Mouse (Mus musculus) CH12.LX (cell line): ENCODE measurements around the gene D130052B06Rik. TPM values are rescaled to one million over a fixed set of nuclear protein-coding genes. Genes with fewer than 3 reads are reported as not detected.

ENCODE experiments used
- DNase-seq: peaks from one replicate; pipeline ENCODE4 v3.0.0-alpha.2; 2013; ENCODE audit errors: extremely low read depth
- H3K27ac ChIP-seq: 2 replicates; pipeline ENCODE4 v1.5.1; 2012; ENCODE audit warnings: low read depth, mild to moderate bottlenecking, control low read depth, moderate library complexity; ENCODE audit not compliant: insufficient read depth
- H3K27me3 ChIP-seq: replicated peaks from 2 replicates; pipeline ENCODE3; 2012; ENCODE audit warnings: inconsistent platforms
- H3K36me3 ChIP-seq, 2 experiments: replicated peaks in 1 of 2; 2 replicates each; pipeline versions ENCODE3 to v1.6.1; 2012; ENCODE audit warnings: inconsistent platforms in 1 of 2, low read length in 1 of 2, mild to moderate bottlenecking in 1 of 2, mixed read lengths in 1 of 2, moderate library complexity in 1 of 2; ENCODE audit not compliant: control insufficient read depth in 1 of 2, insufficient read depth in 1 of 2
- H3K4me1 ChIP-seq, 2 experiments: 2 replicates each; pipeline ENCODE4 v1.6.1; 2012; ENCODE audit warnings: inconsistent platforms in 1 of 2, moderate library complexity in 1 of 2; ENCODE audit not compliant: insufficient read depth in 2 of 2, control insufficient read depth in 1 of 2
- H3K4me2 ChIP-seq: 2 replicates; pipeline ENCODE4 v1.6.1; 2012; ENCODE audit warnings: low read depth, mild to moderate bottlenecking, control low read depth; ENCODE audit not compliant: poor library complexity, insufficient read depth, severe bottlenecking
- H3K4me3 ChIP-seq, 3 experiments: fragments of 150-350 bp in 1 of 3; sonication (generic) in 1 of 3; replicated peaks in 1 of 3; 2 replicates each; pipeline versions ENCODE3 to v1.5.1; 2011 to 2012; ENCODE audit warnings: low read depth in 2 of 3, low read length in 2 of 3, mild to moderate bottlenecking in 2 of 3, moderate library complexity in 2 of 3, control low read depth in 1 of 3, improper control_type of control experiment in 1 of 3, inconsistent platforms in 1 of 3, mixed read lengths in 1 of 3; ENCODE audit not compliant: poor library complexity in 1 of 3
- H3K79me2 ChIP-seq: replicated peaks from 2 replicates; pipeline ENCODE4 v1.6.1; 2012; ENCODE audit warnings: mild to moderate bottlenecking, moderate library complexity; ENCODE audit not compliant: control insufficient read depth, poor library complexity, insufficient read depth, severe bottlenecking; ENCODE audit errors: extremely low read depth
- H3K9ac ChIP-seq: 2 replicates; pipeline ENCODE4 v1.6.1; 2012; ENCODE audit warnings: low read depth, mild to moderate bottlenecking, control low read depth, moderate library complexity; ENCODE audit not compliant: insufficient read depth
- H3K9me3 ChIP-seq: replicated peaks from 2 replicates; pipeline ENCODE3; 2012; ENCODE audit warnings: low read length, inconsistent platforms, mixed read lengths
- BHLHE40 ChIP-seq: IDR thresholded peaks from 2 replicates; pipeline ENCODE4 v1.6.1; 2011; ENCODE audit warnings: mild to moderate bottlenecking, low read depth, low read length, improper control_type of control experiment
- CHD2 ChIP-seq: IDR thresholded peaks from 2 replicates; pipeline ENCODE4 v1.6.1; 2011; ENCODE audit warnings: low read length, improper control_type of control experiment
- CTCF ChIP-seq, 2 experiments: IDR thresholded peaks in 1 of 2; conservative IDR thresholded peaks in 1 of 2; 2 replicates each; pipeline ENCODE4 v1.5.1; 2011 to 2012; ENCODE audit warnings: low read depth in 2 of 2, low read length in 2 of 2, improper control_type of control experiment in 1 of 2, inconsistent platforms in 1 of 2, mild to moderate bottlenecking in 1 of 2, moderate library complexity in 1 of 2
- E2F4 ChIP-seq: IDR thresholded peaks from 2 replicates; pipeline ENCODE4 v1.6.1; 2011; ENCODE audit warnings: low read depth, low read length, improper control_type of control experiment; ENCODE audit not compliant: insufficient replicate concordance
- ELF1 ChIP-seq: IDR thresholded peaks from 2 replicates; pipeline ENCODE4 v1.6.1; 2014; ENCODE audit warnings: low read depth, mild to moderate bottlenecking, inconsistent platforms, low read length, improper control_type of control experiment
- EP300 ChIP-seq: IDR thresholded peaks from 2 replicates; pipeline ENCODE4 v1.6.1; 2011; ENCODE audit warnings: low read length, improper control_type of control experiment
- ETS1 ChIP-seq: conservative IDR thresholded peaks from 2 replicates; pipeline ENCODE4 v1.6.1; 2012; ENCODE audit warnings: low read depth, mild to moderate bottlenecking, inconsistent platforms, low read length, improper control_type of control experiment, moderate library complexity
- GABPA ChIP-seq: IDR thresholded peaks from 2 replicates; pipeline ENCODE4 v1.6.1; 2012; ENCODE audit warnings: low read depth, low read length, improper control_type of control experiment, inconsistent platforms; ENCODE audit not compliant: insufficient replicate concordance
- IRF4 ChIP-seq: IDR thresholded peaks from 2 replicates; pipeline ENCODE4 v1.6.1; 2014; ENCODE audit warnings: low read depth, mild to moderate bottlenecking, inconsistent platforms, low read length, improper control_type of control experiment
- JUN ChIP-seq: IDR thresholded peaks from 2 replicates; pipeline ENCODE4 v1.6.1; 2011; ENCODE audit warnings: low read depth, mild to moderate bottlenecking, low read length, improper control_type of control experiment, moderate library complexity; ENCODE audit not compliant: insufficient read depth
- JUND ChIP-seq: conservative IDR thresholded peaks from 2 replicates; pipeline ENCODE4 v1.6.1; 2011; ENCODE audit warnings: low read depth, low read length, improper control_type of control experiment
- KAT2A ChIP-seq: IDR thresholded peaks from 2 replicates; pipeline ENCODE4 v1.6.1; 2012; ENCODE audit warnings: low read length, improper control_type of control experiment, inconsistent platforms; ENCODE audit not compliant: insufficient replicate concordance
- MAX ChIP-seq: IDR thresholded peaks from 2 replicates; pipeline ENCODE4 v1.6.1; 2011; ENCODE audit warnings: low read length, improper control_type of control experiment
- MAZ ChIP-seq: IDR thresholded peaks from 2 replicates; pipeline ENCODE4 v1.6.1; 2012; ENCODE audit warnings: low read depth, mild to moderate bottlenecking, inconsistent platforms, low read length, improper control_type of control experiment, moderate library complexity
- MEF2A ChIP-seq: IDR thresholded peaks from 2 replicates; pipeline ENCODE4 v1.6.1; 2014; ENCODE audit warnings: low read depth, mild to moderate bottlenecking, inconsistent platforms, low read length, improper control_type of control experiment, borderline replicate concordance
- MXI1 ChIP-seq: IDR thresholded peaks from 2 replicates; pipeline ENCODE4 v1.6.1; 2011; ENCODE audit warnings: mild to moderate bottlenecking, low read depth, low read length, improper control_type of control experiment
- MYC ChIP-seq: IDR thresholded peaks from 2 replicates; pipeline ENCODE4 v1.6.1; 2011; ENCODE audit warnings: low read depth, mild to moderate bottlenecking, improper control_type of control experiment, low read length
- NELFE ChIP-seq: IDR thresholded peaks from 2 replicates; pipeline ENCODE4 v1.6.1; 2011; ENCODE audit warnings: low read depth, low read length, improper control_type of control experiment
- NRF1 ChIP-seq: IDR thresholded peaks from 2 replicates; pipeline ENCODE4 v1.6.1; 2014; ENCODE audit warnings: low read depth, mild to moderate bottlenecking, inconsistent platforms, low read length, improper control_type of control experiment, moderate library complexity
- PAX5 ChIP-seq: IDR thresholded peaks from 2 replicates; pipeline ENCODE4 v1.6.1; 2012; ENCODE audit warnings: low read length, inconsistent platforms, mixed read lengths
- POLR2A ChIP-seq: IDR thresholded peaks from 2 replicates; pipeline ENCODE4 v1.6.1; 2011; ENCODE audit warnings: low read depth, mild to moderate bottlenecking, improper control_type of control experiment, low read length
- POLR2AphosphoS2 ChIP-seq: IDR thresholded peaks from 2 replicates; pipeline ENCODE4 v1.6.1; 2011; ENCODE audit warnings: low read depth, low read length, improper control_type of control experiment
- RAD21 ChIP-seq: IDR thresholded peaks from 2 replicates; pipeline ENCODE4 v1.6.1; 2011; ENCODE audit warnings: low read depth, mild to moderate bottlenecking, low read length, improper control_type of control experiment, moderate library complexity
- RCOR1 ChIP-seq: conservative IDR thresholded peaks from 2 replicates; pipeline ENCODE4 v1.6.1; 2012; ENCODE audit warnings: low read depth, mild to moderate bottlenecking, inconsistent platforms, low read length, improper control_type of control experiment
- SIN3A ChIP-seq: IDR thresholded peaks from 2 replicates; pipeline ENCODE4 v1.6.1; 2012; ENCODE audit warnings: low read length, improper control_type of control experiment, inconsistent platforms
- TBP ChIP-seq: conservative IDR thresholded peaks from 2 replicates; pipeline ENCODE4 v1.6.1; 2011; ENCODE audit warnings: low read depth, low read length, improper control_type of control experiment
- TCF12 ChIP-seq: IDR thresholded peaks from 2 replicates; pipeline ENCODE4 v1.6.1; 2014; ENCODE audit warnings: low read depth, mild to moderate bottlenecking, inconsistent platforms, low read length, improper control_type of control experiment
- UBTF ChIP-seq: IDR thresholded peaks from 2 replicates; pipeline ENCODE4 v1.6.1; 2012; ENCODE audit warnings: low read depth, mild to moderate bottlenecking, inconsistent platforms, low read length, improper control_type of control experiment, moderate library complexity
- USF1 ChIP-seq: IDR thresholded peaks from 2 replicates; pipeline ENCODE4 v1.6.1; 2014; ENCODE audit warnings: low read depth, mild to moderate bottlenecking, inconsistent platforms, low read length, improper control_type of control experiment
- ZC3H11A ChIP-seq: IDR thresholded peaks from 2 replicates; pipeline ENCODE4 v1.6.1; 2012; ENCODE audit warnings: low read depth, mild to moderate bottlenecking, inconsistent platforms, low read length, improper control_type of control experiment
- ZKSCAN1 ChIP-seq: IDR thresholded peaks from 2 replicates; pipeline ENCODE4 v1.6.1; 2012; ENCODE audit warnings: low read depth, inconsistent platforms, low read length, improper control_type of control experiment, borderline replicate concordance
- ZMIZ1 ChIP-seq: IDR thresholded peaks from 2 replicates; pipeline ENCODE4 v1.6.1; 2012; ENCODE audit warnings: low read depth, mild to moderate bottlenecking, inconsistent platforms, low read length, improper control_type of control experiment
- ZNF384 ChIP-seq: IDR thresholded peaks from 2 replicates; pipeline ENCODE4 v1.6.1; 2012; ENCODE audit warnings: low read depth, low read length, improper control_type of control experiment, inconsistent platforms
- dilution Hi-C: fragments of 300-500 bp; cut with MboI; formaldehyde crosslinking; loops from 2 replicates; pipeline ENCODE4 v1.14.3; 2020; ENCODE audit warnings: low sequenced_read_pairs; ENCODE audit not compliant: extremely low pct_unique_long_range_greater_than_20kb, extremely low pct_ligation_motif_present
- in situ Hi-C: fragments of 300-500 bp; cut with MboI; formaldehyde crosslinking; loops from 3 replicates; pipeline ENCODE4 v1.14.3; 2019; ENCODE audit warnings: low sequenced_read_pairs, low pct_ligation_motif_present, low pct_unique_long_range_greater_than_20kb, mixed read lengths
- polyA plus RNA-seq: library from polyadenylated mRNA; unstranded; fragments of >175 nt; gene quantifications from 2 replicates; pipeline ENCODE4 v1.2.1, GENCODE M21; 2012; ENCODE audit warnings: low read depth; ENCODE audit not compliant: insufficient read length
- total RNA-seq, 2 experiments: library from RNA; depleted of rRNA; stranded (reverse); fragments of 300-350 nt in 1 of 2; fragments of >200 nt in 1 of 2; gene quantifications; 2 replicates each; pipeline ENCODE4 v1.2.3; 2012 to 2014

The D130052B06Rik gene
- total and polyA plus RNA-seq, 3 experiments = not detected

DNA sequence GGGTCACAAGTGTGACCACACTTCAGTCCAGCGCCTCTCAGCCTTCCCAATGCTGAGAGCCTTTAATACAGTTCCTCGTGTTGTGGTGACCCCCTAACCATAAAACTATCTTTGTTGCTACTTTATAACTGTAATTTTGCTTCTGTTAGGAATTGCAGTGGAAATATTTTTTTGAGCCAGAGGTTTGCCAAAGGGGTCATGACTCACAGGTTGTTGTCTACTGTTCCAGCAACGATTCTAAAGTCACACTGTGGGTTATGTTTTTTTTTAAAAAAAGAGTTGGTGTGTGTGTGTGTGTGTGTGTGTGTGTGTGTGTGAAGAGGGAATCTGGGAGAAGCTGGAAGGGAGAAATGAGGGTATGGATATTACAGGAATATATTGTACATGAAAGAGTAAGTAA lies 56.1 kb downstream of the D130052B06Rik start:
- Histone ChIP-seq H3K4me1 (peaks cover 0 to 19% of the 10 kb centered on the region in 2 experiments; a peak in 2 of 4 replicates), H3K4me3 (no peak overlapping the region), H3K9ac (no peak overlapping the region), H3K36me3 (no peaks in the 10 kb centered on the region)
- TF ChIP-seq ZNF384 (no peak), CHD2 (no peak), IRF4 (no peak), PAX5 (no peak), POLR2AphosphoS2 (no peak), ETS1 (no peak), CTCF (conservative IDR thresholded peaks at IDR 0.05 in 1 of 2, IDR thresholded peaks at IDR 0.05 in 1 of 2; ENCODE audit: low read depth in 2 of 2, low read length in 2 of 2) (no peak), EP300 (no peak), MAZ (no peak), NRF1 (no peak), MAX (no peak), JUND (no peak), NELFE (no peak), ZKSCAN1 (no peak), RAD21 (no peak), MYC (no peak), GABPA (no peak), MXI1 (no peak), TCF12 (no peak), ELF1 (no peak)
- TF ChIP-seq, all 38 proteins: peak for 0
- in situ Hi-C loops = no loop called here
- H3K27ac ChIP-seq = no peak overlapping the region
- H3K4me2 ChIP-seq = no peak overlapping the region
- H3K27me3 ChIP-seq = no peaks in the 10 kb centered on the region
- dilution Hi-C loops = no loop called here
- H3K9me3 ChIP-seq = no peaks in the 10 kb centered on the region
- no peak for DNase-seq
- H3K79me2 ChIP-seq = no peaks in the 10 kb centered on the region

GRCm38 (mm10) chr11:33655861-33656593 lies 56.9 kb downstream of the D130052B06Rik start:
- Histone ChIP-seq H3K36me3 (no peaks in the 10 kb centered on the region), H3K4me1 (peaks cover 3 to 27% of the 10 kb centered on the region in 2 experiments; a peak in 3 of 4 replicates), H3K9me3 (no peaks in the 10 kb centered on the region), H3K79me2 (no peaks in the 10 kb centered on the region), H3K4me2 (no peak overlapping the region), H3K27ac (no peak overlapping the region), H3K9ac (no peak overlapping the region), H3K4me3 (no peak overlapping the region), H3K27me3 (no peaks in the 10 kb centered on the region)
- DNase-seq = no peak
- dilution Hi-C loops = no loop called here
- in situ Hi-C loops = no loop called here
- TF ChIP-seq TBP (no peak), ZMIZ1 (no peak), SIN3A (no peak), MYC (no peak), E2F4 (no peak), EP300 (no peak), IRF4 (no peak), MXI1 (no peak), JUN (no peak), JUND (no peak), UBTF (no peak), POLR2A (no peak), CTCF (conservative IDR thresholded peaks at IDR 0.05 in 1 of 2, IDR thresholded peaks at IDR 0.05 in 1 of 2; ENCODE audit: low read depth in 2 of 2, low read length in 2 of 2) (no peak), ZC3H11A (no peak), RCOR1 (no peak), KAT2A (no peak), MEF2A (no peak), USF1 (no peak), BHLHE40 (no peak)
